Mouse (Mus musculus) brain, embryonic 18.5 days (tissue): ENCODE data around the gene Il1r2.

ENCODE experiments used
- DNase-seq: peaks from one replicate; pipeline ENCODE4 v3.0.0-alpha.2; 2012; ENCODE audit warnings: low read depth, low spot score

Il1r2 gene

GRCm38 (mm10) chr1:40059122-40059774 is 14.6 kb upstream of the Il1r2 start:
- DNase-seq, result no peak

- no peak for DNase-seq
Measured at GRCm38 (mm10) chr1:40061359-40061758, 12.5 kb upstream of the Il1r2 start.

- no peak for DNase-seq
Measured at GRCm38 (mm10) chr1:40063409-40063808, 10.5 kb upstream of the Il1r2 start.

GRCm38 (mm10) chr1:40064508-40064907 is 9.4 kb upstream of the Il1r2 start:
- no peak for DNase-seq

GRCm38 (mm10) chr1:40072558-40072957 is 1.3 kb upstream of the Il1r2 start:
- no peak for DNase-seq

GRCm38 (mm10) chr1:40077328-40077727 is 3.4 kb downstream of the Il1r2 start:
- no peak for DNase-seq

GRCm38 (mm10) chr1:40081041-40081440 is 7.2 kb downstream of the Il1r2 start:
- no peak for DNase-seq

GRCm38 (mm10) chr1:40084386-40084785 is 10.5 kb downstream of the Il1r2 start:
- DNase-seq, result peak; percentile 24

GRCm38 (mm10) chr1:40085403-40086182 is 11.7 kb downstream of the Il1r2 start:
- DNase-seq, result peak; percentile 56

GRCm38 (mm10) chr1:40091160-40091559 is 17.3 kb downstream of the Il1r2 start:
- DNase-seq, result no peak

GRCm38 (mm10) chr1:40092541-40092940 is 18.7 kb downstream of the Il1r2 start:
- DNase-seq, result no peak

- DNase-seq, result no peak
Measured at GRCm38 (mm10) chr1:40094601-40095304, 20.9 kb downstream of the Il1r2 start.

- DNase-seq, result no peak
Measured at GRCm38 (mm10) chr1:40095585-40095984, 21.7 kb downstream of the Il1r2 start.

- no peak for DNase-seq
Measured at GRCm38 (mm10) chr1:40106306-40106705, 32.4 kb downstream of the Il1r2 start.

GRCm38 (mm10) chr1:40106719-40107118 is 32.8 kb downstream of the Il1r2 start:
- DNase-seq, result no peak

- no peak for DNase-seq
Measured at GRCm38 (mm10) chr1:40107971-40108749, 34.3 kb downstream of the Il1r2 start.

GRCm38 (mm10) chr1:40109736-40110135 is 35.9 kb downstream of the Il1r2 start:
- no peak for DNase-seq

- no peak for DNase-seq
Measured at GRCm38 (mm10) chr1:40115271-40115670, 41.4 kb downstream of the Il1r2 start.

- DNase-seq, result no peak
Measured at GRCm38 (mm10) chr1:40116422-40116821, 42.5 kb downstream of the Il1r2 start.

- no peak for DNase-seq
Measured at GRCm38 (mm10) chr1:40117565-40117964, 43.7 kb downstream of the Il1r2 start.

GRCm38 (mm10) chr1:40124237-40124636 is 50.4 kb downstream of the Il1r2 start:
- DNase-seq, result no peak

- DNase-seq, result no peak
Measured at GRCm38 (mm10) chr1:40128481-40128880, 54.6 kb downstream of the Il1r2 start.
